Mouse (Mus musculus) NIH3T3 (cell line): Measurements from ENCODE around the gene Tigd4.
"Not testable (repeated sequence)": the region's sequence is repeated elsewhere in the genome, so short reads cannot be mapped to it uniquely, and the experiment has no call there.

Source experiments
- DNase-seq: peaks from one replicate; pipeline ENCODE4 v3.0.0-alpha.2; 2012; ENCODE audit warnings: low read depth

The Tigd4 gene

GRCm38 (mm10) chr3:84593274-84593673 lies at the start of gene Tigd4:
Gene Tigd4 (plus strand): TSS chr3:84593574.
- no peak for DNase-seq

- no peak for DNase-seq
Measured at GRCm38 (mm10) chr3:84547177-84547576, 46.2 kb upstream of the Tigd4 start.

GRCm38 (mm10) chr3:84555780-84556179 lies 37.6 kb upstream of the Tigd4 start:
- no peak for DNase-seq

- DNase-seq: no peak
Measured at GRCm38 (mm10) chr3:84558301-84558700, 35.1 kb upstream of the Tigd4 start.

- not testable (repeated sequence) for DNase-seq
Measured at GRCm38 (mm10) chr3:84562911-84563310, 30.5 kb upstream of the Tigd4 start.

GRCm38 (mm10) chr3:84563415-84563814 lies 30.0 kb upstream of the Tigd4 start:
- DNase-seq: no peak

- peak; percentile 42 for DNase-seq
Measured at GRCm38 (mm10) chr3:84568540-84568939, 24.8 kb upstream of the Tigd4 start.

GRCm38 (mm10) chr3:84569587-84569986 lies 23.8 kb upstream of the Tigd4 start:
- no peak for DNase-seq

GRCm38 (mm10) chr3:84570501-84570900 lies 22.9 kb upstream of the Tigd4 start:
- DNase-seq: no peak

GRCm38 (mm10) chr3:84580716-84581115 lies 12.7 kb upstream of the Tigd4 start:
- peak; percentile 10 for DNase-seq

GRCm38 (mm10) chr3:84581696-84582022 lies 11.7 kb upstream of the Tigd4 start:
- no peak for DNase-seq

GRCm38 (mm10) chr3:84582023-84582912 lies 11.1 kb upstream of the Tigd4 start, which contains the start of gene Arfip1:
Gene Arfip1 (minus strand): TSS chr3:84582625.
- DNase-seq: peak; percentile 98

- no peak for DNase-seq
Measured at GRCm38 (mm10) chr3:84582913-84583276, 10.5 kb upstream of the Tigd4 start.

GRCm38 (mm10) chr3:84586736-84587135 lies 6.6 kb upstream of the Tigd4 start:
- DNase-seq: no peak

GRCm38 (mm10) chr3:84594894-84595676 lies 1.7 kb downstream of the Tigd4 start:
- peak; percentile 18 for DNase-seq

- no peak for DNase-seq
Measured at GRCm38 (mm10) chr3:84595677-84596234, 2.4 kb downstream of the Tigd4 start.

- no peak for DNase-seq
Measured at GRCm38 (mm10) chr3:84597996-84598734, 4.8 kb downstream of the Tigd4 start.

GRCm38 (mm10) chr3:84598756-84599155 lies 5.4 kb downstream of the Tigd4 start:
- DNase-seq: no peak

- DNase-seq: no peak
Measured at GRCm38 (mm10) chr3:84601870-84602495, 8.6 kb downstream of the Tigd4 start.

GRCm38 (mm10) chr3:84602759-84603158 lies 9.4 kb downstream of the Tigd4 start:
- peak; percentile 16 for DNase-seq

- DNase-seq: no peak
Measured at GRCm38 (mm10) chr3:84603212-84603611, 9.8 kb downstream of the Tigd4 start.
